Mouse (Mus musculus) ovary, adult 2 months (tissue): ENCODE results near the gene Wdr60. TPM values are rescaled to one million over a fixed set of nuclear protein-coding genes. Genes with fewer than 3 reads are reported as not detected.

Source experiments
- polyA plus RNA-seq: library from polyadenylated mRNA; depleted of rRNA; stranded (reverse); fragments of >200 nt; gene quantifications from 2 replicates; pipeline ENCODE4 v1.2.3, GENCODE M21; 2012; rRNA removed

The Wdr60 gene
- 6.8 and 9.4 TPM in 2 replicates for polyA plus RNA-seq

DNA sequence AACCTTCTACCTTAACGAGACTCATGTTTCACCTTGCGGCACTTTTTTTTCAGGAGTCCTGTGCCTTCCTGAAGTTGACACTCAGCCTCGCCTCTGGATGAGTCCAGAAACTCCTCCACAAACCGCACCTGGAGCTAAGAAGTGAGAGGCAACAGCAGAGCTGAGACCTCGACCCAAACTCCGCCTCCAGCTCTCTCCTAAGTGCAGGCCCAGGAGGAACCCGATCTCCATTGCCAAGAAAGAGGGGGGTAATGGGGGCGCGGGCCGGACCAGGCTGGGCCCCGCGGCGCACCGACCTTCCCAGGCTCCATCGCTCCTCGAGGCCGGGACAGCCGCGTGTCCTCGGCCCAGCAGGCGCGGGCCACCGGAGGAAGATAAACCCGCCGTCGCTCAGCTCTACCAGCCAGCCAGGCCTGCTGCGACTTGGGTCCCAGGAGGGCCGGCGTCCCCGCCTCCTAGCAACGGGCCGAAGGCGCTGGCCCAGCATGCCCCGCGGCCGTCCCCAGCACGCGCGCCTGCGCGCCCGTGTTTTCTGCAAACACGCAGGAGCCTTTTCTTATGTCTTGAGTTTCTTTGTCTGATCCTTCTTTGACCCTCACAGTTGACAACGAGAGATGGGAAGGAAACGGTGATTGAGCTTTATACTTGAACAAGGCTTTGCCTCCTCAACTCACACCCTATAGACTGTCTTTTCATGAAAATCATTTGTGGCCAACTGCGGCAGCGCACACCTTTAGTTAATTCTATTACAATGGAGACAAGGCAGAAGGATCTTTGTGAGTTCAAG is at the start of gene Wdr60:
Gene Wdr60 (minus strand): TSS at position 468 of the 787 bp plus-strand sequence.

GRCm38 (mm10) chr12:116280653-116281364 is 18.0 kb upstream of the Wdr60 start, which contains the start of gene Esyt2:
Gene Esyt2, plus strand, starts transcription at chr12:116281196.

GRCm38 (mm10) chr12:116275086-116275485 is 12.3 kb upstream of the Wdr60 start, which contains the start of gene Gm11027:
Gene Gm11027, plus strand, starts transcription at chr12:116275386.

Other genes starting within 250 kb of the Wdr60 start
- 2.8 and 4.5 TPM in 2 replicates for gene Zfp386, start 215.3 kb downstream of the Wdr60 start, polyA plus RNA-seq
- 1.9 TPM in 2 replicates for gene Vipr2, start 185.3 kb downstream of the Wdr60 start, polyA plus RNA-seq
- gene Gm11027, start 12.4 kb upstream of the Wdr60 start, polyA plus RNA-seq = not detected in 2 replicates
- gene Esyt2, start 18.2 kb upstream of the Wdr60 start, polyA plus RNA-seq = 15.4 and 16.5 TPM in 2 replicates
- 2.1 and 2.6 TPM in 2 replicates for gene Ncapg2, start 142.4 kb upstream of the Wdr60 start, polyA plus RNA-seq
- 0.41 and 0.43 TPM in 2 replicates for gene Ptprn2, start 222.7 kb upstream of the Wdr60 start, polyA plus RNA-seq